Mouse (Mus musculus) lung, adult 18-20 months (tissue): ENCODE measurements at regions not wholly inside any gene's neighbourhood (a gene's known extent, or its start where the extent isn't known, plus 50 kb on each side); places are given as distances from the start of the nearest gene placed in this dataset.
"Not testable (repeated sequence)": the region's sequence is repeated elsewhere in the genome, so short reads cannot be mapped to it uniquely, and the experiment has no call there.

Experiments used
- DNase-seq, 2 experiments: peaks; one replicate each; pipeline ENCODE4 v3.0.0; 2022; ENCODE audit warnings: mixed read lengths in 2 of 2

DNA sequence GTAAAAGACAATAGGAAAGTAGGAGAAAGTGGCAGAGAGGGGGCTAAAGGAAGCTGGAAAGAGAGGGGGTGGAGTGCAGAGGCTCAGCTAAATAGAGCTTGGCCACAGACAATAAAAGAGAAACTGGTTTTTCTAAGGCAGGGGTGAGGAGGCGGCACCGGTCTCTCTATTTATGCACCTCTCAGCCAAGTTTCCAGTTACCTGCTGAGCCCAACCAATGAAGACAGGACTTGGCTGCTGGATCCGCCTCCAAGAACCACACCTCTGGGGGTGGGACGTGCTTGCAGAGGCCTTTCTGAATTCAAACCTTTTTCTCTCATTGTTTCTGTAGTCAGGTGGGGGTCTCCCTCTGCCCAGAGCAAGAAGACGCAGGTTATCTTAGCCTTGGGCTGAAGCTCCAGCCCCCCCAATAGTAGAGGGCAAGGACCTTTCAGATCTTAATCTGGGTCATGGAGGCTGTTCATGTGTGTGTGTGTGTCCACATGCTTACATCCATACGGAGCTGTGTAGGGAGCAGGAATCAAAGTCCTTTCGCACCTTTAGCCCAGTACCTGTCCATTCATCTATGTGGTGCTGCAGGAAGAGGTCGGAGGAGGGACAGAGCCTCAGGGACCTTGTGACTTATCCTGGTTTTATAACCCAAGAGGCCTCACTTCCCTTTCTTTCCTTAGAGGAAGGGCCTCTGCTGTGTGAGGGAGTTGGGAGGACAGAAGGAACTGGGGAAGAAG is 140.1 kb upstream of the Camk1g start:
- DNase-seq: peak; percentile 54 to 61

DNA sequence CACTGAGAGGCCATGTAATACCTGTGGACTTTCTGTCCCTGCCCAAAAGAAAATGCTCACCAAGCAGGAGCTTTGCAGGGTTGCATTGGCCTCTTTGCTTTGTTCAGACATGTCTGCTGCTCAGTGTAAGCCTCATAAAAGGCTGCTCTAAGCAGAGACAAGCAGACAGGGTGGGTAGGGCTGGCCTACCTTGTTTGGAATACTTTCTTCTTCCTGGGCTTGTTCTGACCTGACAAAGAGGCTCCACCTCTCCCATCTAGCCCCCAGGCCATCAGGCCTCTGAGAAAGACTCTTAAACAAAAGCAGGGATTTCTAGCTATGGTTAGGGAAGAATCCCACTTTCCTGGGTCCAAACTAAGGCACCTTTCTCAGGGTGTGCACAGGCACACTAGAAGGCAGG is 138.2 kb upstream of the Camk1g start:
- DNase-seq: no peak

DNA sequence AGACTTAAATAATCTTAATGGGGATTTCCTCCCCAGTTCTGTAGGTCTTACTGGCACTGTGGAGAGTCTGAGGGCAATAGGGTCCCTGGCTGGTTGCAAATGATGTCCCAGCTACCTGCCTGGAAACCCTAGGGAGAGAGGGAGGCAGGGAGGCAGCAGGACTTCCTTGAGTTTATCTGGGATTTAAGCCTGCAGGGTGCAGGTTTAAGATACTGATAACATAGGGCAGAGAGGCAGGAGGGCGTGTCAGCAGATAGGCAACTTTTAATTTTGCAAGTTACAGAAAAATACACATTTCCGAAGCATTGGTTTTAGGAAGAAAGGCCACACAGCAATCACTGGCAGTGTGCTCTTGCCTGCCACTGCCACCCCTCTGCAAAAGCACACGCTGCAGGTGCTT is 136.9 kb upstream of the Camk1g start:
- no peak for DNase-seq

- no peak for DNase-seq
Observed at GRCm38 (mm10) chr1:193505381-193505780, 135.3 kb upstream of the Camk1g start.

DNA sequence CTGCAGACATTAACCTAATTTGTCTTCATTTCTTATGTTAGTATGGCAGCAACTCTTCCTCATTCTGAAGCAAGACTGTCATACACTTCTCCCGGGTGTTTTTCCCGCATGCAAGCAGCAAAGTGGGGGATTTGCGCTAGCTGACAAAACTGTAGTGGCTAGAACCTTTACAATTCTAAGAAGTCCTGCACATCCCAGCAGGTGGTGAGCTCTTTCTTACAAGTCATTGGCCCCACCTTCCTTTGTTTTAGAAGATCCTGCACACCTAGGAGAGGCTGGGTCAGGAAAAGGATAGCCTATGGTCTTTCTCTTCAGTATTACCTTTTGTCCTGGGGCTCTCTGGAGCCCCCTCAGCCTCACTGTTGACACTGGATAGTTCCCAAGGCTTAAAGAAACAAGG is 134.5 kb upstream of the Camk1g start:
- DNase-seq: no peak

DNA sequence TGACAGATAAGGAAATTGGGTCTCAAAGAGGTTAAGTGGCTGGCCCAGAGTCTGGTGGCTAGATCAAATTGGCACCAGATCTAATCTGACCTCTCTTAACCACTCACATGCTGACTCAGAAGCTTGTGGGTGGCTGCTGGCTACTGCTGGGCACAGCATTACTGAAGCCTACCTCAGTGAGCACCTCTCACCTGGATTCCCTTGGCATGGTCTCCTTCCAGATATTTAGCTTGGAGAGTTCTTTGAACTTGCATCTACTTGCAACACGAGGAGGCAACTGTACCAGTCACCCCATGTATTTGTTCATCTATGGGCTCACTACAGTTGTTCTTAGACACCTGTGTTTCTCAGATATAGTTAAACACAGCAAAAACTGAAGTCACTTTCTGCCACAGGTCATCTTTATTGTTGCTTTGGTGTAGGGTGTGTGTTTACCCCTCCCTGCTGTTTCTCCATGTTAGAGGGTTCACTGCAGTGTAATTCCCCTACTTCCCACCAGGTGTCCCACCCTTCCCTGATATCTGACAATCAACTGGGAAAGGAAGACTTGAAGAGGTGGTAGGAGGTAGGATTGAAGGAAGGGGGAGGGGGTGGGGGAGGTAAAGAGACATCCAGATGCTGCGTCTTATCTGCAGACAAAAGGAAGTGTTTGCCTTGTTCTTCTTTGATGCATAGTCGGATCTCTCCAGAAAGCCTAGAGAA is 133.7 kb upstream of the Camk1g start:
- DNase-seq: peak; percentile 28 to 46

- DNase-seq: no peak
Observed at GRCm38 (mm10) chr1:193496265-193497183, 126.4 kb upstream of the Camk1g start.

- no peak for DNase-seq
Observed at GRCm38 (mm10) chr1:193488039-193488438, 117.9 kb upstream of the Camk1g start.

DNA sequence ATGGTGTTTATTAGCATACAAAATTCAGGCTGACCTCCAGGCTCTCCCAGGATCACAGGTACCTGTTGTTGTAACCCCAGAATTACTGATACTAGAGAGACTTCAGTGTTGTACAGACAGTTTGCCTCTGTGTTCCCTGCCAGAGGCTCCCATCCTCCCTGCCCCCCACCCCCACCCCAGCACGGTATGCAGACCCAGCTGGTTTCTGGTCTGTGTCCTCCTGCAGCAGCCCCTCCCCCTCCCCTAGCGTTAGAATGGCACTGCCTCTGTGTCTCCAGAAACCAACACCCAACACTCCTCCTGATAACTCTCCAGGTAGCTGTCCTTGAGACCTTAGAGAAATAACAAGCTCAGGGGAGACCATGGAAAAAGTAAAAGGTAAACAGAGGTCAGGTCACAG is 116.6 kb upstream of the Camk1g start:
- DNase-seq: not testable (repeated sequence)

GRCm38 (mm10) chr1:193484977-193485376 is 114.9 kb upstream of the Camk1g start:
- DNase-seq: no peak

- DNase-seq: no peak
Observed at GRCm38 (mm10) chr1:193477298-193477697, 107.2 kb upstream of the Camk1g start.

GRCm38 (mm10) chr1:193476805-193477204 is 106.7 kb upstream of the Camk1g start:
- DNase-seq: no peak

GRCm38 (mm10) chr1:193466306-193466705 is 96.2 kb upstream of the Camk1g start:
- DNase-seq: no peak

- no peak for DNase-seq
Observed at GRCm38 (mm10) chr1:193459735-193460134, 89.6 kb upstream of the Camk1g start.

DNA sequence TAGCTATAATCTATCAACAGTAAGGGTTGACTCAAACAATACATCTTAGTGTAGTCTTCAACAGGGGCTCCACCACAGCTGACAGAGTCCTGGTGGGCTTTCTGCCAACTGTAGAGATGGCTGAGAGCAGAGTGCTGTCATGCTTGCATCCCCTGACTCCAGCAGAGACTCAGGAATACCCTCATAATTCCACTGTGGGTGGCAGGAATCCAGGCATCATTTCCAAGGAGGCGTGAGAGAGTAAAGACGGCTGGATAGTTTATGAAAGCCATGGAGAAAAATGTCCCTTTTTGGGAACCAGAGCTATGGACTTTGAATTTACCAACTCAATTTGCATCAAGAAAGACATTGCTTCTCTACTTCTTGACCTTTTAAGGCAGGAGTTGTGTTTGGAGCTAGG is 87.8 kb upstream of the Camk1g start:
- no peak for DNase-seq

GRCm38 (mm10) chr1:193453654-193454053 is 83.6 kb upstream of the Camk1g start:
- no peak for DNase-seq

DNA sequence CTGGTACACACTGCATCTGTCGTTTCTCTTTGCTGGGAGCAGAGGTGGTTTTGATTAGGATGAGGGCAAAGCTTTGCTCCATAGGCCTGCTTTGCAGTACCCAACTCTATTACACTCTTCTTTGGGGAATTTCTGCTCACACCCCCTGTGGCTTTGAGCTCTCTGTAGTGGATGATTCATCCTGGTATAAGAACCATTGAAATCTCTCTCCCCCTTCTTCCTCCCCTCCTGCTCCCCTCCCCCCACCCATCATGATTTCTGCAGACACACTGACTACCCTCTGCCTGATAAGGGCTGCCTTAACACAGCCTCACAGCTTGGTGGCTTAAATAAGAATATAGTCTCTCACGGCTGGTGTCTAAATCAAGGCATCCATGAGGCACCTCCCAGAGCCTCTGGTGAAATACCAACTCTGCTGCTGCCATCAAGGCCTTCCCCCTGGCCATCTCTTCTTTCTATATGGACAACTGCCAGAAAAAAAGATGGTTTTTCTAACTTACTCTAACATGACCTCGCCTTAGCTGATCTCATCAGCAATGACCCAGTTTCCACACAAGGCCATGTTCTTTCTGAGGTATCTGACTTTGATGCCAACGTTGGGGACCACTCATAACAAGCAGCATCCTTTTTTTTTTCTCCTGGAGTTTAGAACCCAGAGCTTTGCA is 81.5 kb upstream of the Camk1g start:
- no peak for DNase-seq

- no peak for DNase-seq
Observed at GRCm38 (mm10) chr1:193450814-193451213, 80.7 kb upstream of the Camk1g start.

DNA sequence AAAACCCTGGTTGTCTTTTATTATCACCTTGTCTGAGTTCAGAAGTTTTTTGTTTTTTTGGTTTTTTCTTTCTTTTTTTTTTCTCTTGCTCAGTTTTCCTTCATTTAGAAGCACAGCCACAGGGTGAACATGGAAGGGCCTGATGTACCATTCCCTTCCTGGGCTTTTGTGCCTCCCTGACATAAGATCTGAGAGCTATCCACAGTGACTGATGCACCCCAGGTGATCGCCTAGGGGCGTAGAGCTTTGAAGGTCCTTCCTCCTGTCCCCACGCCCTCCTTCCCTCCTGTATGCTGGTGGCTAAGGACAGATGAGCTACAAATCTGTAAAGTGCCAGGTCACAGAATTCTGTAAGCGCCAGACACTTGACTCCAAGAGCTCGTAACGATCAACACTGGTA is 80.1 kb upstream of the Camk1g start:
- no peak for DNase-seq

GRCm38 (mm10) chr1:193449394-193450103 is 79.5 kb upstream of the Camk1g start:
- peak; percentile 74 to 81 for DNase-seq

- DNase-seq: no peak
Observed at GRCm38 (mm10) chr1:193448793-193449393, 78.8 kb upstream of the Camk1g start.

GRCm38 (mm10) chr1:193447647-193448046 is 77.5 kb upstream of the Camk1g start:
- DNase-seq: no peak
